Mouse (Mus musculus): ENCODE data around the gene Smap2.

DNA sequence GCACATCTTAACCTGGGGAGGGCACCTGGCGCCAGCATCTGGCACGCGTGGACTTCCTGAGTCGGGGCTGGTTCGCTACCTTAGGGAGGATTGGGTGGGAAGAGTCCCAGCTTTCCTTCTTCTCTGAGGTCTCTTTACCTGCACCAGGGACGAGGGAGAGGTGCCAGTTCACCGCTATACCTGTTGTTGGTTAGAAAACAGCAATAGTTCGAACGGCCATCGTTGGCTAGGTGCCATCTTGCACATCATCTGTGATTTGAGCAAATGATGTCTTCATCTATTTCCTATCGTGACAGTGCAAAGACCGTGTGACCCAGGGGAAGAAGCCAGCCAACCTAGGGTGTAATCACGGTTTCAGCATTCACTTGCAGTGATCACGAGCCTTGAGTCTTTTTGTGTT lies 23.3 kb upstream of the Smap2 start:
- no peak for TF ChIP-seq POLR2A (IDR thresholded peaks at IDR 0.05; ENCODE audit: control insufficient read depth, low read depth, low read length)
- TF ChIP-seq CTCF (IDR thresholded peaks at IDR 0.05; ENCODE audit: control insufficient read depth, insufficient read depth, insufficient replicate concordance, low read depth, low read length): no peak
